Mouse (Mus musculus): Measurements from ENCODE around the gene Nupl1. TPM values are rescaled to one million over a fixed set of nuclear protein-coding genes. Genes with fewer than 3 reads are reported as not detected.
A peak's percentile ranks its signal among the peaks of the same experiment; 100 is the strongest.

Nupl1 gene
- total RNA-seq, 2 experiments from 2014 or later, result not detected

GRCm38 (mm10) chr14:60170845-60171610 lies 80.2 kb downstream of the Nupl1 start:
- ATAC-seq (replicated peaks; ENCODE audit: poor library complexity), result no peak

DNA sequence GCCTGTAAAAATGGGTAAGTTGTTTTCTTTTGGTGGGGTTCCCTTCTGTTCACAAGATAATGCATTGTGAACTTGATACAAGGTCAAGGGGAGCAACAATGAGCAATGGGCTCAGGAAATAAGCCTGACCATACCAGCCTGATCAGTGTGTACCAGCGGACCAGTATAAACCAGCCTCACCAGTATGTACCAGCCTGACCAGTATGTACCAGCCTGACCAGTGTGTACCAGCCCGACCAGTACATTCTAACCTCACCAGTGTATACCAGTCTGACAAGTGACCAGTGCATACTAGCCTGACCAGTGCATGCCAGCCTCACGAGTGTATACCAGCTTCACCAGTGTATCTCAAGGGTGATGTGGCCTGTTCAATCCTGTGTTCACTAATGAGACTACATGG lies 87.9 kb downstream of the Nupl1 start:
- no peak for ATAC-seq (replicated peaks; ENCODE audit: poor library complexity)

- no peak for ATAC-seq (replicated peaks; ENCODE audit: poor library complexity)
These were observed 98.9 kb downstream of the Nupl1 start for GRCm38 (mm10) chr14:60152373-60152772.

- ATAC-seq (replicated peaks; ENCODE audit: poor library complexity), result no peak
These were observed 102.3 kb downstream of the Nupl1 start for GRCm38 (mm10) chr14:60148893-60149292.

- ATAC-seq (replicated peaks; ENCODE audit: poor library complexity), result no peak
These were observed 108.0 kb downstream of the Nupl1 start for GRCm38 (mm10) chr14:60143234-60143633.

DNA sequence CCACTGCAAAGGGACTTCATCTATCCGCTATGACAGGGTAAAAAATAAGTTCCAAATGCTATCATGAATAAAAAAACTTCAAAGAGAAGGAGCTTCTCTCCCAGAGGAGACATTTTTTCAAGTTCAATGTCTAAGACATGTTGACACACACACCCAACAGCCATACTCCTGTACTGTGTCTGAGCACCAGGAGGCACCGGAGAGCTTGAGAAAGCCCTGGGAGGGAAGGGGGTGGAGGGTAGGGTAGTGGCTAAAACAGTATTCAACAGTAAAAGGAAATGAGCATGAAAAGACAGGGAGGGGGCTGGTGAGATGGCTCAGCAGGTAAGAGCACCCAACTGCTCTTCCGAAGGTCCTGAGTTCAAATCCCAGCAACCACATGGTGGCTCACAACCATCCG lies 112.9 kb downstream of the Nupl1 start:
- ATAC-seq (replicated peaks; ENCODE audit: poor library complexity), result peak; percentile 84

- ATAC-seq (replicated peaks; ENCODE audit: poor library complexity), result no peak
These were observed 113.4 kb downstream of the Nupl1 start for GRCm38 (mm10) chr14:60137812-60138211.

- ATAC-seq (replicated peaks; ENCODE audit: poor library complexity), result no peak
These were observed 115.4 kb downstream of the Nupl1 start for GRCm38 (mm10) chr14:60135801-60136200.

- no peak for ATAC-seq (replicated peaks; ENCODE audit: poor library complexity)
These were observed 116.5 kb downstream of the Nupl1 start for GRCm38 (mm10) chr14:60134720-60135119.

Other genes starting within 250 kb of the Nupl1 start
- gene Atp8a2, start 54.3 kb downstream of the Nupl1 start, total RNA-seq (2015), result 0.32 and 0.68 TPM in 2 replicates
- gene Atp8a2, start 54.3 kb downstream of the Nupl1 start, total RNA-seq (2017), result 0.34 and 0.37 TPM in 2 replicates
- 78.5 and 89.2 TPM in 2 replicates for gene Gm49336, start 76 bp upstream of the Nupl1 start, total RNA-seq (2015)
- gene Gm49336, start 76 bp upstream of the Nupl1 start, total RNA-seq (2017), result 97.0 and 110 TPM in 2 replicates
- 40.9 and 45.2 TPM in 2 replicates for gene Mtmr6, start 13.8 kb upstream of the Nupl1 start, total RNA-seq (2015)
- gene Mtmr6, start 13.8 kb upstream of the Nupl1 start, total RNA-seq (2017), result 59.6 and 66.2 TPM in 2 replicates
- 0.37 and 0.49 TPM in 2 replicates for gene Amer2, start 121.8 kb upstream of the Nupl1 start, total RNA-seq (2015)
- under 0.01 and 0.17 TPM in 2 replicates for gene Amer2, start 121.8 kb upstream of the Nupl1 start, total RNA-seq (2017)